8 mouse cellular contexts compared by ENCODE assay signal in genomic region chr7:31057071-31057470, GRCm38 (mm10). TPM values are rescaled to one million over a fixed set of nuclear protein-coding genes. Genes with fewer than 3 reads are reported as not detected.
DNase-seq lines count a peak whose midpoint lies in the region; ATAC-seq lines count a peak whose summit lies in the region.

Fxyd1 (minus strand) TSS chr7:31057199.

- DNase-seq in kidney, postnatal 36 days, result no peak
- DNase-seq in adrenal gland, postnatal 36 days, result no peak
- no peak for DNase-seq in heart, embryonic 10.5 days (ENCODE audit: low spot score)
- no peak for DNase-seq in layer of hippocampus, postnatal 25 days (ENCODE audit: extremely low spot score in 1 of 2, low spot score in 1 of 2)
- no peak for DNase-seq in adipocyte (ENCODE audit: low spot score)
- no peak for DNase-seq in thymus, postnatal 4 days
- DNase-seq in forebrain, embryonic 11.5 days (ENCODE audit: low spot score), result no peak

- no peak within 1 kb of the TSS for H3K4me2 ChIP-seq in kidney, embryonic 15.5 days
- H3K4me2 ChIP-seq in forebrain, embryonic 11.5 days (ENCODE audit: low read depth, low read length, severe bottlenecking), result no peak within 1 kb of the TSS

- no peak within 1 kb of the TSS for H3K27ac ChIP-seq in kidney, embryonic 15.5 days
- peak within 1 kb of the TSS; percentile 90 for H3K27ac ChIP-seq in heart, embryonic 10.5 days
- no peak within 1 kb of the TSS for H3K27ac ChIP-seq in forebrain, embryonic 11.5 days (ENCODE audit: low read depth, low read length)

- no peaks in the 10 kb centered on the region for H3K36me3 ChIP-seq in kidney, embryonic 15.5 days
- H3K36me3 ChIP-seq in heart, embryonic 10.5 days, result no peaks in the 10 kb centered on the region
- no peaks in the 10 kb centered on the region for H3K36me3 ChIP-seq in forebrain, embryonic 11.5 days (ENCODE audit: control insufficient read depth, insufficient read depth, low read length)

- WGBS in kidney, embryonic 15.5 days, result 80% methylated on average over 2 of the region's 2 CpGs
- 66% methylated on average over 2 of the region's 2 CpGs for WGBS in heart, embryonic 10.5 days
- 76% methylated on average over 2 of the region's 2 CpGs for WGBS in forebrain, embryonic 11.5 days

- no peak within 1 kb of the TSS for H3K9ac ChIP-seq in kidney, embryonic 15.5 days
- H3K9ac ChIP-seq in forebrain, embryonic 11.5 days (ENCODE audit: low read length), result no peak within 1 kb of the TSS

- peaks cover 47% of the 10 kb centered on the region for H3K4me1 ChIP-seq in kidney, embryonic 15.5 days
- H3K4me1 ChIP-seq in heart, embryonic 10.5 days, result peaks cover 46% of the 10 kb centered on the region
- H3K4me1 ChIP-seq in forebrain, embryonic 11.5 days (replicated peaks; ENCODE audit: control insufficient read depth, insufficient read depth, low read length), result peaks cover 1% of the 10 kb centered on the region; the same call in 1 of the 2 replicates

- no peaks in the 10 kb centered on the region for H3K9me3 ChIP-seq in kidney, embryonic 15.5 days (replicated peaks)
- no peaks in the 10 kb centered on the region for H3K9me3 ChIP-seq in heart, embryonic 10.5 days
- no peaks in the 10 kb centered on the region for H3K9me3 ChIP-seq in forebrain, embryonic 11.5 days (ENCODE audit: control insufficient read depth, low read length)

- ATAC-seq in kidney, embryonic 15.5 days (replicated peaks; ENCODE audit: low FRiP score), result no peak
- no peak for ATAC-seq in forebrain, embryonic 11.5 days (replicated peaks; ENCODE audit: low FRiP score)

- peaks cover 23% of the 10 kb centered on the region for H3K27me3 ChIP-seq in kidney, embryonic 15.5 days
- H3K27me3 ChIP-seq in heart, embryonic 10.5 days (ENCODE audit: insufficient read depth, poor library complexity, severe bottlenecking), result peaks cover 27% of the 10 kb centered on the region
- peaks cover 23% of the 10 kb centered on the region for H3K27me3 ChIP-seq in forebrain, embryonic 11.5 days (ENCODE audit: control insufficient read depth, insufficient read depth, low read length)

- no peak within 1 kb of the TSS for H3K4me3 ChIP-seq in kidney, embryonic 15.5 days (replicated peaks)
- no peak within 1 kb of the TSS for H3K4me3 ChIP-seq in heart, embryonic 10.5 days
- H3K4me3 ChIP-seq in forebrain, embryonic 11.5 days (ENCODE audit: low read depth, low read length), result no peak within 1 kb of the TSS

RNA-seq across cellular contexts. Expression of gene Fxyd1, which starts in this region (rescaled TPM):
- polyA plus RNA-seq in kidney, embryonic 15.5 days (2015; fragmentation: Nextera tagmentation; extraction: Ambion mirVana), result 50.8 and 57.9 TPM in 2 replicates
- 100 to 1,000 TPM; 167 to 239 TPM for total RNA-seq in adrenal gland, postnatal 36 days (2021)
- polyA plus RNA-seq in heart, embryonic 10.5 days (2016; fragmentation: Nextera tagmentation; extraction: Ambion mirVana), result 167 and 365 TPM in 2 replicates
- total RNA-seq in layer of hippocampus, postnatal 25 days (2021), result 100 to 1,000 TPM; 103 to 113 TPM
- 2.9 and 4.0 TPM in 2 replicates for polyA plus RNA-seq in forebrain, embryonic 11.5 days (2014; fragmentation: Nextera tagmentation; extraction: Ambion mirVana)

Comparison
In these comparisons a context has a peak if more than half of its experiments do, and no peak if none do; other contexts are left out.
1. RNA of gene Fxyd1 (polyA plus RNA-seq): 167 to 365 TPM in heart, embryonic 10.5 days and 50.8 to 57.9 TPM in kidney, embryonic 15.5 days; 2.9 to 4.0 TPM in forebrain, embryonic 11.5 days; every median in the first group is over 10 times any median in the second.